Mouse (Mus musculus) left cerebral cortex, postnatal 14 days (tissue): ENCODE data around the gene Lck. TPM values are rescaled to one million over a fixed set of nuclear protein-coding genes. Genes with fewer than 3 reads are reported as not detected.

Experiments
- DNase-seq, 2 experiments: peaks; one replicate each; pipeline ENCODE4 v3.0.0; 2021 to 2022; ENCODE audit warnings: low spot score in 2 of 2, mixed read lengths in 1 of 2
- intact Hi-C: fragments of 180-260 bp; cut with DNase I; formaldehyde crosslinking; loops from one replicate; pipeline ENCODE4 v1.15.1; 2025
- long read RNA-seq, 2 experiments: library from polyadenylated mRNA; stranded (forward); transcript quantifications; one replicate each; pipeline ENCODE4 v2.0.0; 2021
- total RNA-seq, 2 experiments: library from RNA; stranded (reverse); gene quantifications; 2 replicates each; pipeline ENCODE4 v1.2.3; 2021

The Lck gene
- 1 to 10 TPM; 5.5 to 8.5 TPM for total RNA-seq
- long read RNA-seq, experiment 1, partial matches to known transcripts: 4 of 4 reads
- long read RNA-seq, experiment 1, other reads (novel, unspliced or antisense): 0 of 4 reads
- long read RNA-seq, experiment 2, partial matches to known transcripts: 3 of 6 reads
- long read RNA-seq, experiment 2, other reads (novel, unspliced or antisense): 1 of 6 reads

DNA sequence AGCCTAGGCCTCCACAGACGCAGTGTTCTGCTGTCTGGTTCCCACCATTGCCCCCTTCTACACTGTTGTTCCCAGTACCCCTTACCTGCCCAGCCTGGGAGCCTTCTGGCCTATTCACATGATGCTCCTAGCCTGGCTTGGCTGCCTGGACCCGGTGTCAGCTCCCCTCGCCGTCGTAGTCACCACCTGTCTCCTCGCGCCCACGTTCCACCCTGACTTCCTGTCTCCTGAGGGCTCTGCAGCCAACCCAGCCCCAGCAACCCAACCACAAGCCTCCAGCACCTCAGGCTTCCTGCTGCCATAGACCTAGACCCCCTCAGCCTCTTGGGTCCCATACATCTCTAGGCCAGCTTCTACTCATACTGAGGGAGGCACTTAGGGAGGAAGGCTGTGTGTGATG is at the start of gene Lck:
Gene Lck (minus strand): TSS at position 212 of the 400 bp plus-strand sequence.
- no peak for DNase-seq

DNA sequence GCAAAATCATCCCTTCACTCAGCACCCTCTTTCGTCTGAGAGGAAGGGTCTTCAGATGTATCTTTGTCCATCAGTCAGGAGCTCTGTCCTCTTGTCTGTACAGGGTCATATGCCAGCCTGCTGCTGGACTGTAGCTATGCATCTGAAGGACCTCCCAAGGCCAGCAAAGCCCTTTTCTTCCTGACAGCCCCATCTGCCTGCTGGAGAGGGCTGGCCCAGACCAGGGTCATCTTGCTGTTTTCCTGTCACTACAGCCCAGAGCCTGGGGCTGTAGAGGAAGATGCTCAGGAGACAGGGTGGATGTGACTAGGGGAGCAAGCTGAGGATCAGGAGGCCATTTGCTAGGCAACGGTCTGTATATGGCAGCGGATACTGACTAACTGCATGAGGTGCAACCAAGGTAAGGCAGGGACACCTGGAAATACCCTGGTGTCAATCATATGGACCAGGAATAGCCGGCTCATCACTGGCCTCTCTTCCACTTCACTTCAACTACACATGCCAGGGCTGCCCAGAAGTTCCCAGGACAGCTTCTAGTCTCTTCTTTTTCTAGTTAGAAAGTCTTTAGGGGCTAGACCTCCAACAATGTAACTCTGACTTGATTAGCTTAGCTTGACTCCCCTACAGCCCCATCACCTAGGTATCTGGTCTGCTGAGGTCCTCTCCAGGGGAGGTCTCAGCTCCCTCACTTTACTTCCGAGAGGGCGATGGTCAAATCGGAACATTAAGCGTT is 49.5 kb upstream of the Lck start:
- no peak for DNase-seq
- intact Hi-C loops: no loop called here

More for the DNA sequence above, at the start of gene Lck:
- intact Hi-C loops: no loop called here

DNA sequence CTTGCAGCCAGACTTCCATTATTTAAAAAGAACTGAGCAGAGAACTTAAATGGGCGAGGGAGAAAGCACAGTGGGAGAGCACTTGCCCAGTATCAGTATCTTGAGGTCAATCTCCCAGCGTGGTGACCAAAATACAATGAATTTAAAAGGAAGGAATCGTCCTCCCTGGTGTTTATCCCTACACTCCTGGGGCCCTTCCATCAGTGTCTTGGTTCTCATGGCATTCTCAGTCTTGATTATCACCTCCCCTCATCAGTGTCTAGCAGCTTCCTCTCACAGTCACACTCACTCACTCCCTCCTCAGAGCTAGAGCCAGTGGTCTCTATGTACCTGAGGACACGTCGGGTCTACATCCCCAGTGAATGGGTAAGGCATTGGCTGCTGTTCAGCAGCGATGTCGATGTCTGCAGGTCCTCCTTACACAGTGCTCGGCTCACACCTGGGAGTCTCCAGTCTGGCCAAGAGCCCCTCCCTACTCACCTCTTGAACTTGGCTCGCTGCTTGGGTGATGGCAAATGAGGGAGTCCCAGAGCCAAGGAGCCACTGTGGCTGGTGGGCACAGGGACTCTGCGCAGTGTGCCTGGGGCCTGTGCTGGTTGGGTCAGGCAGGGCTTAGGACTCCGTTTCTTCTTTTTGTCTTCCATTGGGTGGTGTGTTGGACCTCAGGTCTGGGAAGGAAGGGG is 48.8 kb upstream of the Lck start:
- DNase-seq: no peak
- intact Hi-C loops: no loop called here

DNA sequence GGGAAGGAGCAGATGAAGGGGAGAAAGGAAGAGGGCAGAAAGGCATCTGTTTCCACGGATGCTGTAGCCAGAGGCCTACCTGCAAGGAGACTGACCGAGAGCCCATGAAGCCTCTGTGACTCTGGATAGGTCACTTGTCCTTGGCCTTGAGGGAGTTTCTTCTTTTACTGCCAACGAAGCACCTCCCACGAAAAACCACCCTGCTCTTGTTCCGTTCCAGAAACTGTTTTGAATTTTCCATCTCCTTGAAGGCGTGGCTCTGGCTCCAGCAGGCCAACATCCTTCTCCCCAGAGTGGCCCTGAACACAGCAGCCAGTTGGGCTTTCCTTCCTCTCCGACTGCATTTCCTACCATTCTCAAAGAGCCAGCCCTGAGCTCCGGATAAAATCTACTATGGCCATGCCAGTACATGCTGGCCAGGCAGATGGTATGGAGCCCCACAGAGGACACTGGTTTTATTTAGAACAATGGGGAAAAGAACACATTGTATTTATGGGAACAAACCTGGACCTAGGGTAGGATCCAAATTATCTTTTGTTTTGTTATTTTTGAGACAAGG is 47.9 kb upstream of the Lck start:
- intact Hi-C loops: no loop called here
- no peak for DNase-seq

DNA sequence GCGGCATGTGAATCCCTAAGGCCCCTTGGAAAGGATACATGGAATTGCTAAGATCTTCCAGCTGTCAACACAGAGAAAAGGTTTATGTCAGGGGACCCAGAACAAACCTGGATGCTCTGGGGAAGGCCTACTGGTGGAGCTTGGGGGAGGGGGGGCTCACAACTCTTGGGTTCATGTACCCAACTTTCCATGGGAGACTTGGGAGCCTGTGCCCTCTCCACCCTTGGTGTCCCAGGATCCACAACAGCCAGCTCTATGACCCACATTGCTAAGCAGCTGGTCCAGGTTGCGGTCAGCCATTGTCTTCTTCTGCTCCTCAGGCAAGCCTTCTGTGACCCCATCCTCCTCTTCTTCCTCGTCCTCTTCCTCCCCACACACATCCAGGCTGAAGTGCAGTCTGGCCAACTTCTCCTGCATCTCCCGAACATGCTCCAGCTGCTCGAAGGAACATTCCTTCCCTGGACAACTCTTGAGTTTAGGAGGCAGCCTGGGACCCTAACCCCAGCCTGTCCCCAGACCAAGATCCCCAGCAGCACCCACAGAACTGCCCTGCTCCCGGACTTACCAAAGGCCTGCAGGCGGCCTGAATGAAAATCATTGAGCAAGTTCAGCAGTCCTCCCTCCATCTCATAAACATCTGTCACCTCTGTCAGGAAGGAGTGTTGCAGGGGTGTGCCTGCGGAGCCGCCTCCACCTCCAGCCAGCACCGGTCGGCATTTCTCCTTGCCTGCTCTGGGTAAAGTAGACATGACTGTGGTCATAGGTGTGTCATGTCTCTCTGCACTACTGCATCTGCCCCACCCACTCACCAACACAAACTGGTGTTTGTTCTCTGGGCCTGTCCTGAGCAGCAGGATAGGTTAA is 47.2 kb upstream of the Lck start:
- no peak for DNase-seq

DNA sequence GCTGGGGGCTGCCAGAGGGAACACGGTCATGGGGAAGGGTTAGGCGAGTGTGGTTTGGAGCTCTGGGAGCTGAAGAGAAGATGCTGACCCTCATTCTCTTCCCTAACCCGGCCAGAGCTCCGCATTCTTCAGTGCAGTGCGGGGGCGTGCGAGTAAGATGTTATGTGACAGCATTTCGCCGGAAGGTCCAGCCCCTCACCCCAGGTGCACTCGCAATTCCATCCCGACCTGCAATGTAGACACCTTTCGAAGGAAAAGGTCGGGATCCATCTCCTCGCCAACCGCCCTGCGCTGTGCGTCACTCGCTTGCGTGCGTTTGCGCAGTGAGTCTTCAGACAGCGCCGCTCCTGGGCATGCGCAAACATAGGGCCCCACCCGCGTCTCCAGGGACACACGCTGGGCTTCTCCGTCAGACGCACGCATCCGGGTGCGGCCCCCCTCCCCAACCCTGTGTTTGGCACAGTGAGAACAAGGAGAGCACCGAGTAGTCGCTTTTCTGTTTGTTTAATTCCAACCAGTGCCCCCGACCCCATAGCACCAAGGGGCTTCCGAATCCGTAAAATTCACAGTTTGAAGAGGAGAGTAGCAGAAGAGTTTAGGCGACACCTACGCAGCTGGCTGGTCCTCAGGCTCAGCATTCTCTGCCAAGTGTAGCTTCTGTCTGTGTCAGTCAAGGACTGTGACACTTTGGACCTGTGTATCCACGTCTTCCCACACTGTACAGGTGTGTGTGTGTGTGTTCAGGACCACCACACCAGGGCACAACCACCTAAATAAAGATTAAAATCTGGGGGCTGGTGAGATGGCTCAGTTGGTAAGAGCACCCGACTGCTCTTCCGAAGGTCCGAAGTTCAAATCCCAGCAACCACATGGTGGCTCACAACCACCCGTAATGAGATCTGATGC is 45.6 kb upstream of the Lck start, which contains the start of gene Iqcc:
Gene Iqcc (minus strand): TSS at position 314 of the 906 bp plus-strand sequence.
- DNase-seq: peak; percentile 95 to 98
- intact Hi-C loops: no loop called here

More for the DNA sequence above, 47.2 kb upstream of the Lck start:
- intact Hi-C loops: no loop called here

DNA sequence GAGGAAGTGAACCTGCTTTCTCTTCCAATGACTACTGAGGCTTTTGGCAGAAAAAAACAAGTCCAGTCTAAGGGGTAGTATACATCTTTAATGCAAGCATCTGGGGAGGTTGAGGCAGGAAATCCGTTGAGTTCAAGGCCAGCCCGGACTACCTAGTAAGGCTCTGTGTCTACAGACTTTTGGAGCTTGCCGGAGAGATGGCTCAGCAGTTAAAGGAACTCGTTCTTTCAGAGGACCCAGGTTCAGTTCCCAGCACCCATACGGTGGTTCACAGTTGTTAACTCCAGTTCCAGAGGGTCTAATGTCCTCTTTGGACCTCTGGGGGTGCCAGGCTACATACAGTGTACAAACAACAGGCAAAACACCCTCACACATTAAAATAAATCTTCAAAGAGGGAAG is 44.6 kb upstream of the Lck start:
- intact Hi-C loops: no loop called here
- no peak for DNase-seq

DNA sequence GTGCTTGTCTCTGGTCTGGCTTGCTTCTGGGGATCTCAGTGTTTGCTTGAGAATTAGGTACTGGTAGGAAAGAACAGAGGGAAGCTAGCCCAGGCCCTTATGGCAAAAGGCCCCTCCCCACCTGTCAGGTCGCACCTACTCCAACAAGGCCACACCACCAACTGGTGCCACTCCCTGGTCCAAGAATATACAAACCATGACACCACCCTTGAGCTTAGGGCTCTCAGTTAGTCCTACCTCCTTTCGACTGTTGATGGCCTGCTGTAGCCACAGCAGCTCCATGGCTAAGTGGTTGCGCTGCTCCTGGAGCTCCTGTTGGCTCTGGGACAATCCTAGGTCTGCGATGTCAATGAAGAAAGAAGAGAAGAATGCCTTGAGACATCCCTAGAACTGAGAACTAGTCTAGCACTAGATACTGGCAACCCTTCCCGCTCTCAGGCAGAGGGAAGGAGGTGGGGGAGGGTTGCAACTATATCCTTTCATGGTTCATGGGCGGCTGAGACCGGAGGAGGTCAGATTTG is 43.7 kb upstream of the Lck start:
- intact Hi-C loops: no loop called here
- DNase-seq: no peak

DNA sequence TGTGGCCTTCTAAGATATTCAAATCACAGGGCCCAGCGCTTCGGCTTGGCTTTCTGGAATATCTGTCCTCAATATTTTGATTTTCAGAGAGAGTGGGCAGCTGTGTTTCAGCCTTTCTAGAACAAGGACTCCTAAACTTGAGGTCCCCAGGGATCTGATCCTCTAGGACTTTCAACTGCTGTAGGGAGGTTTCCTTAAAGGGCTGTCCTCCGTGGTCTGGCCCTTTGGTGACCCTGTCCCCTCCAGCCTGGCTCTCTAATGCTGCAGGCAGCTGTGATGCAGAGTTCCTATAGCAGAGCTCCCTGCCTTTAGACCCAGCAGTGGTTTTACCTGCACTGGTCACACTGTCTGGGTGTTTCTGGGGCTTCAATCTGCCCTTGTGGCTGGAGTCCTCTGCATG is 43.2 kb upstream of the Lck start:
- intact Hi-C loops: no loop called here
- DNase-seq: no peak

DNA sequence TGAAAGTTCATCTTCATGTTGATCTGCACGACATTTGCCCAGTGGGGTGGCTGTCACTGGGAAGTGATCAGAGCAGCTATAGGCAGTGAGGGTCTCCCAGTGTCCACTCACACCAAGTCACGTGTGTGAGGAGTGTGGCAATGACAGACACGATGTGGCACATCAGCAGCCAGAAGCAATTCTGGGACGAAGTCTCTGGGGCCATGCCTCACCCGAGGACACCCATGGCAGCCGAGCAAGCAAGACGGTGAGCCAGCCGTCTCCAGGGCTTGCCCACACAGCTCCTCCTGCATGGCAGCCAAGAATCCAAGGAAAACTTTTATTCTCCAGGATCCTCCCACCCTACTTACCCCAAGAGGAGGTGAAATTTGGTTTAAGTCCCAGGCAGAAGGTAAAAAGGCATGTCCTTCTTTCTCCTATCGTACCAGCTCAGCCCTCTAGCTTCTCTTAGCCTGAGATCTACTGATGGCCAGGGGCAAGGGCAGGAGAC is 42.4 kb upstream of the Lck start:
- no peak for DNase-seq
- intact Hi-C loops: no loop called here

DNA sequence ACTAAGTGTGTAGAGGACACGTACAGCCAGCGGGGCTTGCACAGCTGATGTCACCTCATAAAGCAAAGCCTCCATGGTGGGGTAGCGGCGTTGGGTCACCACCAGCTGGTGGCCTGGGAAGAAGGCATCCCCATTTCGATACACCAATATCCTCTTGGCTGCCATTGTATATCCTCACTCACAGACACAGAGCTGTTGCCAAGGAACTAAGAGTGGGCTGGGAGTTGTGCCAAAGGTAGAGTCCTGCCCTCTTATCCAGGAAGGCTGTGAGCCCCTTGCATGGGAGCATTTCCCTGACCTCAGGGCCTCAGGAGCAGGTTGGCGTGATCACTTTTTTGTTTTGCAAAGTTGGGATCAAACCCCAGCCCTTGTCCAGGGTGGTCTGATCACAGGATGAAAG is 40.7 kb upstream of the Lck start, which contains the start of gene Dcdc2b:
Gene Dcdc2b (minus strand): TSS at position 165 of the 400 bp plus-strand sequence.
- no peak for DNase-seq
- intact Hi-C loops: no loop called here

DNA sequence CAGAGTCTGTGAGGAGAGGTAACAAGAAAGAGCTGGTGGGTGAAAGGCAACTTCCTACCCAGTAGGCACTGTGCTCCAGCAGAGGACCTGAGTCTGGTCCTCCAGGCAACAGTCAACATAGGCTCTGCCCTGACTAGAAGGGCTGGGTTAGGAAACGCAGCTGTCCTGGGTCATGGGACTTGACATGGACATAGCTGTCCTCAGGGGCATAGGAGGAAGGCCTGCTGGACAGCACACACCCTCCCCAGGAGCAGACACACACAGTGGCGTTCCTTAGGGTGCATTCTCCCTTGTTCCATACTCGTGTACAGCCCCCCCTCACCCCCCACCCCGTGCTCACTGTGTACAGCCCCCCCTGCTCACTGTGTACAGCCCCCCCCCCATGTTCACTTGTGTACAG is 37.0 kb upstream of the Lck start:
- intact Hi-C loops: no loop called here
- DNase-seq: no peak

DNA sequence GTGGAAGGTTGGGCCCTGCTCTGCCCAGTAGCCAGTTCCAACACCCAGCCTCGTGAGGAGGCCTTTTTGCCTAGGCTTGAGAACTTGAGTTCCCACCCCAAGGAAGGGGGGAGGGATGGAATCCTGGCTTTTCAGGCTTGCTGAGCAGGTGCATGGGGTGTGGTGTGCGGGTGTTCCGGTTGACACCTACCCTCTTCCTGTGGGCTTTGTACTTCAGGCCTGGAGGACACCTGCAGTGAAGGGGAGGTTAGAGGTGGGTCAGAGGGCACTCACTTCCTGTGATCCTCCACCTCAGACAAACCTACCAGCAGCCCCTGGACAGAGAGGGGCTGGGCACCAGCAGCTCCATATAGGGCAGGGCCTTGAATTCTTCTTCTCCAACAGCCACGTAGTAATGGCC is 36.6 kb upstream of the Lck start:
- no peak for DNase-seq
- intact Hi-C loops: no loop called here

DNA sequence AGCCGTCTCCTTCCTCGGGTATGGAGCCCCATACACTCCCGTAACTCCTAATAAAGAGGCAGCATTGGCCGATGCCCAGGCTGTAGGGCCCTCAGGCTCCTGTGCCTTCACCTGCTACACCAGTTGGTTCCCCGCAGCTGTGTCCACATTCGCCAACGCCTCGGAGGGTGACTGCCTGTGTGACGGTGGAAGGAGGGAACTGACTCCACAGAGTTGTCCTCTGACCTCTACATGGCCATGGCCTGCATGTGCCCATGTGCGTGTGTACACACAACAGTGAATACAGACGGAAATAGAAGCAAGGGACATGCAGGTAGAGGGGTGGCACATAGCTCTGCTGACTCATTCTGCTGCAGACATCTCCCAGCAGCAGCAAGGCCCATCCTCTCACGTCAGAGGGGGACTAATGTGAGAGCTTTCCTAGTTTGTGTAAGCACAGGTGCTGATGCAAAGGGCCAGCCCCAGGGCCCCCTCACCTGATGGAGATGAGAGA is 35.7 kb upstream of the Lck start:
- no peak for DNase-seq
- intact Hi-C loops: loop anchor here (5.0 kb wide), 1 partner anchor 117 kb away; the partner anchor contains the start of genes Fam229a and Tssk3

DNA sequence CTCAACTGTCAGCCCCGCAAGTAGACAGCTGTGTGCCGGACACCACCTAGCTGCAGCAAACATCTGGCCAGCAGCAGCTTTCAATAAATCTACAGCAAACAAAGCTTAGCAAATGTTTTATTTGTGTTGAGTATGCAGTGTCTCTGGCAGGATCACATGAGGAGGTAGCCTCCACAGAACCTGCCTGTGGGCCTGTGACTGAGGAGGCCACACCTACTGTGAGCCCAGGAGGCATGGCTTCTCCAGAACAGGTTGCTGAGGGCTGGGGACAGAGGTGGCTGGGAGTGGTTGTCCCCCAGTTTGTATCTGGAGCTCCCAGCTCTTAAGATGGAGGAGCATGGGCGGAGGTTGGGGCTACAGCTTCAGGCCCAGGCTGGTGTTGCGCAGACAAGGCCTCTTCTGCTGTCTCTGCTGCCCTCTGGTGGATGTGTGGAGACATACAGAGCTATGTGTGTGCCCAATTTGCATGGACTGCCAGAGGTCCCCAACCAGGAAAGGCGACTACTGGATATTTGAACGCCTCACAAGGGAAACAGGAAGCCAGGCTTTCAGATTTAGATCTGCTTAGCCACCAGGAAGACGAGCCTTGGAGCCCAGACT is 35.1 kb upstream of the Lck start:
- DNase-seq: peak; percentile 85 to 91
- intact Hi-C loops: loop anchor here (5.0 kb wide), 1 partner anchor 116 kb away; the partner anchor contains the start of genes Fam229a and Tssk3

DNA sequence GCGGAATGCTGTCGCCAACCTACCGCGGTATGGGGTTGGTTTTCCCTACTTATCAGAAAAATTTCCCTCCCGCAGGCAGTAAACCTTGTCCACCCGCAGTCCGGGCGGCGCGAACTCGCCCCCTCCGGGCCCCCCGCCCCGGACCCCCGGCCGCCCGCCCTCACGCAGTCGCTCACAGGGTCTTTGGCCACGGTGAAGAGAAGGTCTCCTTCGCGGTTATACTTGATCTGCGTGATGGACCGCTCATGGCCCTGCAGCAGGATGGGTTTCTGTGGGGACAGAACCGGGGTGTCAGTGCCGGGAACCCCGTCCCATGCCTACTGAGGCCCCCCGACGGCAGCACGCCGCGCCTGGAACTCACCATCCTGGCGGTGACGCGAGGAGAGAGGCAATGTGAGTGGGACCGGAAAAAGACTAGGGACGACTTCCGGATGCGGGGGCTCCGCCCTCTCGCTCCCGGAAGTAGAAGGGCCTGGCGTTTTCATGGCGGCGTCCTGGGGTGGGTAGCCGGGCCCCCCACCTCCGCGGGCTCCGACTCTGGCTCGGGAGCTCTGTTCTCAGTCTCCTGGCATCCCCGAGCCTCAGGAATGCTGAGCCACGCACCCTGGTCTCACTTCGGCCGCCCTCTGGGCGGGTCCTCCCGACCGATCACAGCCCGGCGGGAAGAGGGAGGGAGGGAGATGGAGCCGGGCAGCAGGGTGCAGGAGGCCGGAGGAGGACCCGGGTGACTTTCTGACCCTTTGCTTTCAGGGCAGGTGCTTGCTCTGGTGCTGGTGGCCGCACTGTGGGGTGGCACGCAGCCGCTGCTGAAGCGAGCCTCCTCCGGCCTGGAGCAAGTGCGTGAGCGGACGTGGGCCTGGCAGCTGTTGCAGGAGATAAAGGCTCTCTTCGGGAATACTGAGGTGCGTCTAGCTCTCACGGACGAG is 27.1 kb upstream of the Lck start, which contains the start of the genes Eif3i and Tmem234:
Gene Eif3i (minus strand): TSS at position 416 of the 926 bp plus-strand sequence.
Gene Tmem234 (plus strand): TSS at position 436 of the 926 bp plus-strand sequence.
- intact Hi-C loops: no loop called here
- DNase-seq: peak; percentile 85 to 86
